Mouse (Mus musculus) liver, embryonic 18 days (tissue): ENCODE measurements around the gene Tlr4. TPM values are rescaled to one million over a fixed set of nuclear protein-coding genes. Genes with fewer than 3 reads are reported as not detected.

ENCODE experiments used
- polyA plus RNA-seq: library from polyadenylated mRNA; depleted of rRNA; stranded (reverse); fragments of >200 nt; gene quantifications from 2 replicates; pipeline ENCODE4 v1.2.3, GENCODE M21; 2012; rRNA removed

Gene Tlr4
- 1.2 and 1.3 TPM in 2 replicates for polyA plus RNA-seq

GRCm38 (mm10) chr4:66827463-66828162, at the start of gene Tlr4:
TSS of gene Tlr4 (plus strand) at chr4:66827584.

